Mouse (Mus musculus): ENCODE measurements around the gene Tsc2.

DNA sequence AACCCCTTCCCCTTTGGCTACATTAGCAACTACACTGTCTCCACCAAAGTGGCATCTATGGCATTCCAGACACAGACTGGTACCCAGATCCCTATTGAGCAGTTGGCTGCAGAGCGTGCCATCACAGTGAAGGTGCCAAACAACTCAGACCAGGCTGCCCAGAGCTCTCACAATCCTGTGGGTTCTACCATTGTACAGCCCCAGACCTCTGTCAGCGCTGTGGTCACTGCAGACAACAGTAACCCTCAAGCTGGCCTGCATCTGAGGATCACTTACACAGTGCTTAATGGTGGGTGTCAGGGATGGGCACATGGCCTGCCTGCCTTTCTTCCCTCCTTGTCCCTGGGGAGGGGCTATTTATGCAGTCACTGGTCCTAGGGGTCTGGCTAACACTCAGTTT lies 52.1 kb downstream of the Tsc2 start:
- TF ChIP-seq CTCF (IDR thresholded peaks at IDR 0.05; ENCODE audit: low read depth) (no peak), EP300 (optimal IDR thresholded peaks at IDR 0.05) (no peak)
